ENCODE assay signal across 9 mouse cellular contexts in the genomic region with DNA sequence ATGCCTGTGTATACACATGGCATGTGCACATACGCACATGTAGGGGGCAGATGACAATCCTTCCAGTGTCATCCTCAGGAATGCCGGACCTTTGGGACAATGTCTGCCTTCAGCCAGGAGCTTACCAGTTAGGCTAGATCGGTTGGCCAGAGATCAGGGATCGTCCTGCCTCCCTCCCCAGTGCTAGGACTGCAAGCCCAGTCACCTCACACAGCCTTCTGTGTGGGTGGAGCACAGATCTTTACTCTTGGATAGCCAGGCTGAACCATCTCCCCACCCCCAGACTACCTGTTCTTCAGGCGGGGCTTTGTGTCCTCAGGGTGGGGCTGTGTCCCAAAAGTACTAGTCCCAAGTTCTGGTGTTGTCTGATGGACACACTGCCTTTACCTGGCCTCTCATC. TPM values are rescaled to one million over a fixed set of nuclear protein-coding genes. Genes with fewer than 3 reads are reported as not detected.
DNase-seq lines count a peak whose midpoint lies in the region; ATAC-seq and TF ChIP-seq lines count a peak whose summit lies in the region.
"Had no signal": no experiment of that assay in that cellular context is flagged by ENCODE, and none has a peak within 500 bp of the region (broad histone marks: within the 10 kb centered on the region; RNA-seq: fewer than 3 reads in every experiment).

No protein-coding gene starts in this region.

- H3K4me1 ChIP-seq in heart, embryonic 11.5 days (ENCODE audit: control insufficient read depth, insufficient read depth, low read length) = peaks cover 46% of the 10 kb centered on the region
- H3K4me1 ChIP-seq in neural tube, embryonic 11.5 days (ENCODE audit: control insufficient read depth, insufficient read depth, low read length) = peaks cover 30% of the 10 kb centered on the region; the same call in 1 of the 2 replicates
- peaks cover 28% of the 10 kb centered on the region for H3K4me1 ChIP-seq in neural tube, embryonic 15.5 days
- 0 out of 2 replicates have a peak, but pooled peaks cover 19% of the 10 kb centered on the region for H3K4me1 ChIP-seq in hindbrain, postnatal 0 days (ENCODE audit: insufficient read depth, low read length)
- H3K4me1 ChIP-seq in stomach, postnatal 0 days (replicated peaks; ENCODE audit: control insufficient read depth, insufficient read depth) = no peaks in the 10 kb centered on the region

- intact Hi-C loops in heart, postnatal 14 days (cut with DNase I) = no loop called here

- H3K27me3 ChIP-seq in heart, embryonic 11.5 days (ENCODE audit: control insufficient read depth, insufficient read depth, low read length) = no peaks in the 10 kb centered on the region
- H3K27me3 ChIP-seq in neural tube, embryonic 11.5 days (ENCODE audit: control insufficient read depth, insufficient read depth, low read length) = no peaks in the 10 kb centered on the region
- H3K27me3 ChIP-seq in neural tube, embryonic 15.5 days (replicated peaks) = no peaks in the 10 kb centered on the region
- no peaks in the 10 kb centered on the region for H3K27me3 ChIP-seq in hindbrain, postnatal 0 days (ENCODE audit: insufficient read depth, low read length)
- no peaks in the 10 kb centered on the region for H3K27me3 ChIP-seq in stomach, postnatal 0 days (ENCODE audit: control insufficient read depth, insufficient read depth, low read length)

- no peaks in the 10 kb centered on the region for H3K9me3 ChIP-seq in heart, embryonic 11.5 days (replicated peaks; ENCODE audit: control insufficient read depth, low read length)
- H3K9me3 ChIP-seq in neural tube, embryonic 11.5 days (ENCODE audit: control insufficient read depth, low read length) = no peaks in the 10 kb centered on the region
- H3K9me3 ChIP-seq in neural tube, embryonic 15.5 days (replicated peaks) = no peaks in the 10 kb centered on the region
- H3K9me3 ChIP-seq in hindbrain, postnatal 0 days (ENCODE audit: low read length) = no peaks in the 10 kb centered on the region
- H3K9me3 ChIP-seq in stomach, postnatal 0 days (ENCODE audit: control insufficient read depth, low read length) = no peaks in the 10 kb centered on the region

- no peaks in the 10 kb centered on the region for H3K36me3 ChIP-seq in heart, embryonic 11.5 days (ENCODE audit: control insufficient read depth, insufficient read depth, low read length)
- no peaks in the 10 kb centered on the region for H3K36me3 ChIP-seq in neural tube, embryonic 11.5 days (ENCODE audit: control insufficient read depth, insufficient read depth, low read length)
- no peaks in the 10 kb centered on the region for H3K36me3 ChIP-seq in neural tube, embryonic 15.5 days
- H3K36me3 ChIP-seq in hindbrain, postnatal 0 days (ENCODE audit: insufficient read depth, low read length) = no peaks in the 10 kb centered on the region
- no peaks in the 10 kb centered on the region for H3K36me3 ChIP-seq in stomach, postnatal 0 days (ENCODE audit: control insufficient read depth, insufficient read depth, low read length)

- H3K4me2 ChIP-seq in heart, embryonic 11.5 days = no peak overlapping the region
- no peak overlapping the region for H3K4me2 ChIP-seq in neural tube, embryonic 11.5 days (ENCODE audit: low read depth)
- H3K4me2 ChIP-seq in neural tube, embryonic 15.5 days = no peak overlapping the region
- H3K4me2 ChIP-seq in hindbrain, postnatal 0 days (ENCODE audit: low read depth, low read length) = no peak overlapping the region
- H3K4me2 ChIP-seq in stomach, postnatal 0 days (replicated peaks; ENCODE audit: low read depth) = no peak overlapping the region

- DNase-seq in heart, postnatal 14 days = no peak
- no peak for DNase-seq in neural tube, embryonic 11.5 days (ENCODE audit: low spot score)
- DNase-seq in hindbrain, postnatal 0 days (ENCODE audit: low spot score) = no peak
- DNase-seq in stomach, postnatal 0 days (ENCODE audit: low spot score) = no peak
- no peak for DNase-seq in cerebellum, postnatal 36 days
- DNase-seq in frontal cortex, postnatal 14 days (ENCODE audit: low spot score in 2 of 2) = no peak

- no peak for TF ChIP-seq EP300 in stomach, postnatal 0 days (optimal IDR thresholded peaks at IDR 0.05)

- peak overlapping the region; percentile 87 for H3K27ac ChIP-seq in heart, embryonic 11.5 days (ENCODE audit: low read depth, low read length)
- H3K27ac ChIP-seq in neural tube, embryonic 11.5 days (ENCODE audit: low read depth, low read length) = peak overlapping the region; percentile 31; the same call in 1 of the 2 replicates
- H3K27ac ChIP-seq in neural tube, embryonic 15.5 days (replicated peaks) = no peak overlapping the region
- H3K27ac ChIP-seq in hindbrain, postnatal 0 days = 0 out of 2 replicates have a peak overlapping the region, but pooled peaks have one; percentile 79
- no peak overlapping the region for H3K27ac ChIP-seq in stomach, postnatal 0 days (replicated peaks)

- 0 out of 2 replicates have a peak, but pooled peaks have one; percentile 5 for TF ChIP-seq CTCF in hindbrain, postnatal 0 days (IDR thresholded peaks at IDR 0.05; ENCODE audit: low read depth)
- no peak for TF ChIP-seq CTCF in stomach, postnatal 0 days (IDR thresholded peaks at IDR 0.05; ENCODE audit: low read depth)

- no peak overlapping the region for H3K4me3 ChIP-seq in heart, embryonic 11.5 days (ENCODE audit: low read depth, low read length)
- H3K4me3 ChIP-seq in neural tube, embryonic 11.5 days (ENCODE audit: low read depth, low read length) = no peak overlapping the region
- no peak overlapping the region for H3K4me3 ChIP-seq in neural tube, embryonic 15.5 days (replicated peaks)
- H3K4me3 ChIP-seq in hindbrain, postnatal 0 days (ENCODE audit: low read length) = no peak overlapping the region
- no peak overlapping the region for H3K4me3 ChIP-seq in stomach, postnatal 0 days (ENCODE audit: low read depth, low read length)

- H3K9ac ChIP-seq in heart, embryonic 11.5 days (ENCODE audit: low read depth, low read length) = no peak overlapping the region
- no peak overlapping the region for H3K9ac ChIP-seq in neural tube, embryonic 11.5 days (ENCODE audit: low read length)
- H3K9ac ChIP-seq in neural tube, embryonic 15.5 days (replicated peaks) = no peak overlapping the region
- H3K9ac ChIP-seq in hindbrain, postnatal 0 days (replicated peaks; ENCODE audit: low read length) = no peak overlapping the region
- H3K9ac ChIP-seq in stomach, postnatal 0 days (ENCODE audit: low read length) = no peak overlapping the region

- 47% methylated on average over 5 of the region's 5 CpGs for WGBS in heart, embryonic 11.5 days (ENCODE audit: insufficient replicate concordance)
- WGBS in neural tube, embryonic 11.5 days = 69% methylated on average over 5 of the region's 5 CpGs
- WGBS in neural tube, embryonic 15.5 days = 69% methylated on average over 5 of the region's 5 CpGs
- 65% methylated on average over 5 of the region's 5 CpGs for WGBS in hindbrain, postnatal 0 days
- 40% methylated on average over 5 of the region's 5 CpGs for WGBS in stomach, postnatal 0 days

- ATAC-seq in heart, embryonic 11.5 days (replicated peaks; ENCODE audit: insufficient number of reproducible peaks, low FRiP score, low TSS enrichment) = no peak
- ATAC-seq in neural tube, embryonic 11.5 days (ENCODE audit: insufficient read depth, low FRiP score, low TSS enrichment) = no peak
- ATAC-seq in neural tube, embryonic 15.5 days (ENCODE audit: low FRiP score) = no peak
- no peak for ATAC-seq in hindbrain, postnatal 0 days
- ATAC-seq in stomach, postnatal 0 days (ENCODE audit: low FRiP score, low TSS enrichment) = 0 out of 2 replicates have a peak, but pooled peaks have one; percentile 24
- ATAC-seq: forebrain, embryonic 14.5 days had no signal

RNA-seq across cellular contexts. Expression of gene Fgr, which starts 13.6 kb away (rescaled TPM):
- 0.40 and 0.63 TPM in 2 replicates for polyA plus RNA-seq in heart, embryonic 11.5 days (2014; fragmentation: Nextera tagmentation; extraction: Ambion mirVana)
- under 1 TPM; 0.43 to 0.49 TPM for total RNA-seq in heart, postnatal 14 days (2021)
- polyA plus RNA-seq in neural tube, embryonic 11.5 days (2014; fragmentation: Nextera tagmentation; extraction: Ambion mirVana) = 0.09 and 0.24 TPM in 2 replicates
- 0.23 and 0.91 TPM in 2 replicates for polyA plus RNA-seq in neural tube, embryonic 15.5 days (2015; fragmentation: Nextera tagmentation; extraction: Ambion mirVana)
- total RNA-seq in hindbrain, postnatal 0 days (2014; rRNA removed) = 0.07 and 0.73 TPM in 2 replicates
- 0.19 and 0.39 TPM in 2 replicates for polyA plus RNA-seq in hindbrain, postnatal 0 days (2015; fragmentation: Nextera tagmentation; extraction: Ambion mirVana)
- polyA plus RNA-seq in stomach, postnatal 0 days (2015; fragmentation: Nextera tagmentation; extraction: Ambion mirVana) = 0.15 and 0.18 TPM in 2 replicates

RNA-seq across cellular contexts. Expression of gene Fam76a, which starts 38.0 kb away (rescaled TPM):
- polyA plus RNA-seq in heart, embryonic 11.5 days (2014; fragmentation: Nextera tagmentation; extraction: Ambion mirVana) = 31.2 and 33.4 TPM in 2 replicates
- total RNA-seq in heart, postnatal 14 days (2021) = 10 to 100 TPM; 33.2 to 40.1 TPM
- 28.2 and 28.4 TPM in 2 replicates for polyA plus RNA-seq in neural tube, embryonic 11.5 days (2014; fragmentation: Nextera tagmentation; extraction: Ambion mirVana)
- 37.3 and 37.5 TPM in 2 replicates for polyA plus RNA-seq in neural tube, embryonic 15.5 days (2015; fragmentation: Nextera tagmentation; extraction: Ambion mirVana)
- 17.3 and 18.4 TPM in 2 replicates for total RNA-seq in hindbrain, postnatal 0 days (2014; rRNA removed)
- polyA plus RNA-seq in hindbrain, postnatal 0 days (2015; fragmentation: Nextera tagmentation; extraction: Ambion mirVana) = 28.3 and 34.5 TPM in 2 replicates
- 33.3 and 34.3 TPM in 2 replicates for polyA plus RNA-seq in stomach, postnatal 0 days (2015; fragmentation: Nextera tagmentation; extraction: Ambion mirVana)

RNA-seq across cellular contexts. Expression of gene Ahdc1, which starts 50.7 kb away (rescaled TPM):
- polyA plus RNA-seq in heart, embryonic 11.5 days (2014; fragmentation: Nextera tagmentation; extraction: Ambion mirVana) = 7.0 and 9.1 TPM in 2 replicates
- 10 to 100 TPM; 55.2 to 59.1 TPM for total RNA-seq in heart, postnatal 14 days (2021)
- polyA plus RNA-seq in neural tube, embryonic 11.5 days (2014; fragmentation: Nextera tagmentation; extraction: Ambion mirVana) = 6.1 and 7.2 TPM in 2 replicates
- 11.0 TPM in 2 replicates for polyA plus RNA-seq in neural tube, embryonic 15.5 days (2015; fragmentation: Nextera tagmentation; extraction: Ambion mirVana)
- 88.2 and 106 TPM in 2 replicates for total RNA-seq in hindbrain, postnatal 0 days (2014; rRNA removed)
- polyA plus RNA-seq in hindbrain, postnatal 0 days (2015; fragmentation: Nextera tagmentation; extraction: Ambion mirVana) = 9.7 and 10.8 TPM in 2 replicates
- 2.8 and 3.2 TPM in 2 replicates for polyA plus RNA-seq in stomach, postnatal 0 days (2015; fragmentation: Nextera tagmentation; extraction: Ambion mirVana)

Comparison
In these comparisons a context has a peak if more than half of its experiments do, and no peak if none do; other contexts are left out.
1. H3K27ac ChIP-seq: peak in heart, embryonic 11.5 days (single experiment), neural tube, embryonic 11.5 days (single experiment) and hindbrain, postnatal 0 days (single experiment); none in neural tube, embryonic 15.5 days (single experiment) and stomach, postnatal 0 days (single experiment).